15 mouse cellular contexts compared by ENCODE assay signal in genomic region chr2:65920651-65921412, GRCm38 (mm10).
DNase-seq lines count a peak whose midpoint lies in the region; ATAC-seq and TF ChIP-seq lines count a peak whose summit lies in the region.
"Had no signal": no experiment of that assay in that cellular context is flagged by ENCODE, and none has a peak within 500 bp of the region (broad histone marks: within the 10 kb centered on the region; RNA-seq: fewer than 3 reads in every experiment).

No protein-coding gene starts in this region.

- H3K36me3 ChIP-seq in kidney, adult 2 months (ENCODE audit: control insufficient read depth, insufficient read depth, low read length), result no peaks in the 10 kb centered on the region
- no peaks in the 10 kb centered on the region; the same call in 1 of the 2 replicates for H3K36me3 ChIP-seq in limb, embryonic 11.5 days (ENCODE audit: control insufficient read depth, insufficient read depth, low read length)
- H3K36me3 ChIP-seq: liver, embryonic 13.5 days had no signal

- TF ChIP-seq CTCF in kidney, adult 2 months (conservative IDR thresholded peaks at IDR 0.05; ENCODE audit: insufficient read depth, insufficient read length, low read depth, low read length), result no peak

- peak; percentile 26 for DNase-seq in kidney, adult 2 months
- DNase-seq in kidney, adult 9 months, result no peak
- DNase-seq in brain, adult 2 months (ENCODE audit: low read depth, low spot score), result peak; percentile 53
- DNase-seq in forelimb bud, embryonic 11.5 days (ENCODE audit: low read depth, low spot score), result peak; percentile 35
- no peak for DNase-seq in limb, embryonic 11.5 days (ENCODE audit: low spot score)
- DNase-seq in yolk sac, embryonic 10.5 days (ENCODE audit: low spot score), result no peak
- no peak for DNase-seq in cerebellum, postnatal 36 days
- no peak for DNase-seq in lung, postnatal 10 days
- DNase-seq: adrenal gland, postnatal 14 days; B cell, adult 2 months; cerebellum, adult 9-10 months; liver, embryonic 13.5 days had no signal

- H3K27me3 ChIP-seq in kidney, adult 2 months (replicated peaks; ENCODE audit: control insufficient read depth, insufficient read depth, low read length), result no peaks in the 10 kb centered on the region; the same call in 1 of the 2 replicates
- no peaks in the 10 kb centered on the region for H3K27me3 ChIP-seq in limb, embryonic 11.5 days (ENCODE audit: control insufficient read depth, insufficient read depth, low read length)
- H3K27me3 ChIP-seq: liver, embryonic 13.5 days; megakaryocyte, embryonic 14.5 days had no signal

- WGBS in kidney, adult 2 months, result 14% methylated on average over 9 of the region's 9 CpGs
- WGBS in limb, embryonic 11.5 days, result 12% methylated on average over 9 of the region's 9 CpGs

- no peak overlapping the region for H3K9ac ChIP-seq in limb, embryonic 11.5 days (ENCODE audit: low read length)
- H3K9ac ChIP-seq: liver, embryonic 13.5 days had no signal

- 0 out of 2 replicates have a peak, but pooled peaks have one; percentile 39 for ATAC-seq in limb, embryonic 11.5 days (ENCODE audit: insufficient number of reproducible peaks, low FRiP score, low TSS enrichment, low read depth)
- ATAC-seq: inflammation-experienced regulatory T-cells, adult 6 months had no signal

- TF ChIP-seq POLR2A in kidney, adult 2 months (IDR thresholded peaks at IDR 0.05; ENCODE audit: low read depth, low read length), result no peak

- H3K4me1 ChIP-seq in kidney, adult 2 months (ENCODE audit: control insufficient read depth, insufficient read depth, low read length), result no peaks in the 10 kb centered on the region; the same call in 1 of the 2 replicates
- peaks cover 10% of the 10 kb centered on the region for H3K4me1 ChIP-seq in limb, embryonic 11.5 days (ENCODE audit: control insufficient read depth, insufficient read depth, low read length)
- H3K4me1 ChIP-seq: megakaryocyte, embryonic 14.5 days had no signal

- H3K9me3 ChIP-seq in limb, embryonic 11.5 days (ENCODE audit: control insufficient read depth, low read length), result no peaks in the 10 kb centered on the region
- H3K9me3 ChIP-seq: liver, embryonic 13.5 days; megakaryocyte, embryonic 14.5 days had no signal

- no peak overlapping the region for H3K4me2 ChIP-seq in limb, embryonic 11.5 days (ENCODE audit: low read depth, severe bottlenecking)
- H3K4me2 ChIP-seq: liver, embryonic 13.5 days had no signal

- H3K27ac ChIP-seq in kidney, adult 2 months (ENCODE audit: insufficient read depth, low read depth, low read length), result no peak overlapping the region
- H3K27ac ChIP-seq in limb, embryonic 11.5 days (replicated peaks; ENCODE audit: low read depth, low read length), result no peak overlapping the region
- H3K27ac ChIP-seq: liver, embryonic 13.5 days had no signal

- peak overlapping the region; percentile 46 for H3K4me3 ChIP-seq in kidney, adult 2 months (ENCODE audit: insufficient read depth, low read depth, low read length)
- H3K4me3 ChIP-seq in limb, embryonic 11.5 days (ENCODE audit: low read depth, low read length), result no peak overlapping the region
- H3K4me3 ChIP-seq: erythroblast, embryonic 14.5 days; liver, embryonic 13.5 days; megakaryocyte, embryonic 14.5 days had no signal

Comparison
In these comparisons a context has a peak if more than half of its experiments do, and no peak if none do; other contexts are left out.
1. DNase-seq: peak in kidney, adult 2 months (single experiment), brain, adult 2 months (single experiment) and forelimb bud, embryonic 11.5 days (single experiment); none in kidney, adult 9 months (single experiment), limb, embryonic 11.5 days (single experiment), yolk sac, embryonic 10.5 days (single experiment), cerebellum, postnatal 36 days (0 of 2) and lung, postnatal 10 days (single experiment).